In the genomic region with DNA sequence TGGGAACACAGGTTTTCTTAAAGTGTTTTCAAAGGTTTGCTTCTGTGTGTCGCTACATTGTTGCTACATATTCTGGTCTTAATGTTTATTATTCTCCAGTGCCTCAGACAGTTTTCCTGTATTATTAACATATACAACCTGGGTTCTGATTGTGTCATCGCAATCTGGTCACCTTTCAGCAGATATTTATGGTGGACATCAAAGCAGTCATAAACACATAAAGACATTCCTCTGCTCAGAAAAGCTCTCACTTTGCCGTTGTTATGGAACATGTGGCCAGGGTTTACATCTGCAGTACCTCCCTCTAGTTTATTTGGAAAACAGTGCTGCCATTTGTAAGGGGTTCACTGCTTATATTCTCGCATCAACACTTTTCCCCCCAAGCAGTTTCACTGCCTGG, we compare ENCODE assay signal across 22 mouse cellular contexts. TPM values are rescaled to one million over a fixed set of nuclear protein-coding genes. Genes with fewer than 3 reads are reported as not detected.
A peak's percentile ranks its signal among the peaks of the same experiment; 100 is the strongest.
DNase-seq lines count a peak whose midpoint lies in the region; ATAC-seq and TF ChIP-seq lines count a peak whose summit lies in the region.
"Had no signal": no experiment of that assay in that cellular context is flagged by ENCODE, and none has a peak within 500 bp of the region (broad histone marks: within the 10 kb centered on the region; RNA-seq: fewer than 3 reads in every experiment).

No protein-coding gene starts in this region.

- H3K4me1 ChIP-seq in intestine, embryonic 14.5 days (replicated peaks; ENCODE audit: control insufficient read depth, insufficient read depth, low read length) = 0 out of 2 replicates have a peak, but pooled peaks cover 4% of the 10 kb centered on the region
- no peaks in the 10 kb centered on the region for H3K4me1 ChIP-seq in intestine, embryonic 15.5 days (replicated peaks)
- no peaks in the 10 kb centered on the region for H3K4me1 ChIP-seq in intestine, embryonic 16.5 days (ENCODE audit: control insufficient read depth, insufficient read depth, low read length)
- no peaks in the 10 kb centered on the region for H3K4me1 ChIP-seq in intestine, postnatal 0 days (replicated peaks; ENCODE audit: control insufficient read depth, insufficient read depth, low read length)
- no peaks in the 10 kb centered on the region for H3K4me1 ChIP-seq in forebrain, embryonic 16.5 days (replicated peaks; ENCODE audit: control insufficient read depth, insufficient read depth, low read length)

- no peak overlapping the region for H3K27ac ChIP-seq in intestine, embryonic 14.5 days (ENCODE audit: low read depth)
- no peak overlapping the region for H3K27ac ChIP-seq in intestine, embryonic 15.5 days
- no peak overlapping the region for H3K27ac ChIP-seq in intestine, embryonic 16.5 days (ENCODE audit: low read length)
- H3K27ac ChIP-seq in intestine, postnatal 0 days (ENCODE audit: low read depth, low read length) = no peak overlapping the region
- no peak overlapping the region for H3K27ac ChIP-seq in forebrain, embryonic 16.5 days (ENCODE audit: low read length)

- no peaks in the 10 kb centered on the region for H3K36me3 ChIP-seq in intestine, embryonic 14.5 days (ENCODE audit: control insufficient read depth, insufficient read depth, low read length)
- H3K36me3 ChIP-seq in intestine, embryonic 15.5 days = no peaks in the 10 kb centered on the region
- H3K36me3 ChIP-seq in intestine, embryonic 16.5 days (ENCODE audit: control insufficient read depth, insufficient read depth, low read length) = no peaks in the 10 kb centered on the region
- no peaks in the 10 kb centered on the region for H3K36me3 ChIP-seq in intestine, postnatal 0 days (ENCODE audit: control insufficient read depth, insufficient read depth)
- no peaks in the 10 kb centered on the region for H3K36me3 ChIP-seq in forebrain, embryonic 16.5 days (ENCODE audit: control insufficient read depth, insufficient read depth)
- H3K36me3 ChIP-seq: G1E had no signal

- H3K9ac ChIP-seq in intestine, embryonic 14.5 days (ENCODE audit: low read length) = no peak overlapping the region
- H3K9ac ChIP-seq in intestine, embryonic 15.5 days = no peak overlapping the region
- H3K9ac ChIP-seq in intestine, embryonic 16.5 days (ENCODE audit: low read depth, low read length) = no peak overlapping the region
- H3K9ac ChIP-seq in intestine, postnatal 0 days (ENCODE audit: low read depth, low read length) = no peak overlapping the region
- H3K9ac ChIP-seq in forebrain, embryonic 16.5 days (replicated peaks; ENCODE audit: low read depth, low read length) = no peak overlapping the region

- no peaks in the 10 kb centered on the region for H3K9me3 ChIP-seq in intestine, embryonic 14.5 days (ENCODE audit: control insufficient read depth, low read length)
- H3K9me3 ChIP-seq in intestine, embryonic 15.5 days = no peaks in the 10 kb centered on the region
- H3K9me3 ChIP-seq in intestine, embryonic 16.5 days (ENCODE audit: control insufficient read depth, low read length) = no peaks in the 10 kb centered on the region
- H3K9me3 ChIP-seq in intestine, postnatal 0 days (ENCODE audit: control insufficient read depth) = no peaks in the 10 kb centered on the region
- H3K9me3 ChIP-seq in forebrain, embryonic 16.5 days (ENCODE audit: control insufficient read depth, low read length) = no peaks in the 10 kb centered on the region
- H3K9me3 ChIP-seq: G1E had no signal

- 0 out of 2 replicates have a peak, but pooled peaks have one; percentile 47 for ATAC-seq in intestine, embryonic 14.5 days (replicated peaks; ENCODE audit: low FRiP score, low TSS enrichment, low read depth)
- ATAC-seq in intestine, embryonic 15.5 days = peak; percentile 67
- peak; percentile 79 for ATAC-seq in intestine, embryonic 16.5 days
- peak; percentile 70 for ATAC-seq in intestine, postnatal 0 days
- ATAC-seq in forebrain, embryonic 16.5 days = no peak
- ATAC-seq: activated CD4-positive, CD25-positive, alpha-beta regulatory T cell, adult 4 months; CD4-positive, CD25-positive, alpha-beta regulatory T cell, adult 4 months; Patski had no signal

- no peak overlapping the region for H3K4me2 ChIP-seq in intestine, embryonic 14.5 days (ENCODE audit: low read length)
- no peak overlapping the region for H3K4me2 ChIP-seq in intestine, embryonic 15.5 days (replicated peaks)
- H3K4me2 ChIP-seq in intestine, embryonic 16.5 days (ENCODE audit: low read depth, low read length) = no peak overlapping the region
- H3K4me2 ChIP-seq in intestine, postnatal 0 days (replicated peaks; ENCODE audit: low read depth) = no peak overlapping the region
- H3K4me2 ChIP-seq in forebrain, embryonic 16.5 days (ENCODE audit: low read length) = no peak overlapping the region

- no peaks in the 10 kb centered on the region for H3K27me3 ChIP-seq in intestine, embryonic 14.5 days (replicated peaks; ENCODE audit: control insufficient read depth, insufficient read depth, low read length)
- H3K27me3 ChIP-seq in intestine, embryonic 15.5 days (replicated peaks) = no peaks in the 10 kb centered on the region
- H3K27me3 ChIP-seq in intestine, embryonic 16.5 days (replicated peaks; ENCODE audit: control insufficient read depth, insufficient read depth, low read length) = no peaks in the 10 kb centered on the region
- H3K27me3 ChIP-seq in intestine, postnatal 0 days (replicated peaks; ENCODE audit: control insufficient read depth, insufficient read depth, low read length) = no peaks in the 10 kb centered on the region
- no peaks in the 10 kb centered on the region for H3K27me3 ChIP-seq in forebrain, embryonic 16.5 days (replicated peaks; ENCODE audit: control insufficient read depth, insufficient read depth, low read length)
- H3K27me3 ChIP-seq: CH12.LX, Patski had no signal

- no peak for TF ChIP-seq CTCF in intestine, postnatal 0 days (IDR thresholded peaks at IDR 0.05; ENCODE audit: low read depth)

- H3K4me3 ChIP-seq in intestine, embryonic 14.5 days (ENCODE audit: low read depth, low read length) = no peak overlapping the region
- H3K4me3 ChIP-seq in intestine, embryonic 15.5 days (replicated peaks) = no peak overlapping the region
- H3K4me3 ChIP-seq in intestine, embryonic 16.5 days (ENCODE audit: low read length) = no peak overlapping the region
- H3K4me3 ChIP-seq in intestine, postnatal 0 days (ENCODE audit: low read depth, low read length) = no peak overlapping the region
- no peak overlapping the region for H3K4me3 ChIP-seq in forebrain, embryonic 16.5 days (replicated peaks; ENCODE audit: low read length)

- 21% methylated on average over 4 of the region's 4 CpGs for WGBS in intestine, embryonic 14.5 days
- WGBS in intestine, embryonic 15.5 days = 23% methylated on average over 4 of the region's 4 CpGs
- WGBS in intestine, embryonic 16.5 days = 26% methylated on average over 4 of the region's 4 CpGs
- WGBS in intestine, postnatal 0 days = 16% methylated on average over 4 of the region's 4 CpGs
- WGBS in forebrain, embryonic 16.5 days = 88% methylated on average over 4 of the region's 4 CpGs

- DNase-seq in intestine, embryonic 14.5 days (ENCODE audit: low spot score) = no peak
- DNase-seq in testis, postnatal 14 days (ENCODE audit: low spot score) = no peak
- no peak for DNase-seq in frontal cortex, adult 2 months (ENCODE audit: extremely low spot score in 1 of 2, low spot score in 1 of 2)
- no peak for DNase-seq in layer of hippocampus, adult 11-12 months (ENCODE audit: low spot score)
- DNase-seq: adrenal gland, adult 2 months; adrenal gland, adult 8-10 months; adrenal gland, postnatal 10 days; adrenal gland, postnatal 14 days; adrenal gland, postnatal 25 days; adrenal gland, postnatal 36 days; B cell, adult 2 months; cerebellum, adult 11 months; cerebellum, adult 11-12 months had no signal

RNA-seq across cellular contexts. Expression of a gene that starts 27.6 kb away (rescaled TPM):
- 58.7 and 65.3 TPM in 2 replicates for polyA plus RNA-seq in intestine, embryonic 14.5 days (2014; fragmentation: Nextera tagmentation; extraction: Ambion mirVana)
- polyA plus RNA-seq in intestine, embryonic 15.5 days (2015; fragmentation: Nextera tagmentation; extraction: Ambion mirVana) = 38.1 and 43.6 TPM in 2 replicates
- 28.7 and 29.5 TPM in 2 replicates for polyA plus RNA-seq in intestine, embryonic 16.5 days (2015; fragmentation: Nextera tagmentation; extraction: Ambion mirVana)
- 9.6 and 11.7 TPM in 2 replicates for polyA plus RNA-seq in intestine, postnatal 0 days (2015; fragmentation: Nextera tagmentation; extraction: Ambion mirVana)
- polyA plus RNA-seq in frontal cortex, adult 2 months (2012; rRNA removed) = 23.5 and 25.5 TPM in 2 replicates
- 30.3 and 38.8 TPM in 2 replicates for polyA plus RNA-seq in forebrain, embryonic 16.5 days (2015; fragmentation: Nextera tagmentation; extraction: Ambion mirVana)
- polyA plus RNA-seq: CD4-positive, CD25-positive, alpha-beta regulatory T cell, adult 4 months; G1E had no signal
